Mouse (Mus musculus) ES-E14 (cell line): ENCODE results near the gene Zfp366. TPM values are rescaled to one million over a fixed set of nuclear protein-coding genes. Genes with fewer than 3 reads are reported as not detected.

Source experiments
- DNase-seq: peaks from one replicate; pipeline ENCODE4 v3.0.0-alpha.2; 2013; ENCODE audit warnings: low read depth, low spot score
- H3K27ac ChIP-seq: 2 replicates; pipeline ENCODE4 v1.5.1; 2012; ENCODE audit warnings: low read depth, mild to moderate bottlenecking, low read length, moderate library complexity, mixed read lengths; ENCODE audit not compliant: poor library complexity, insufficient read depth, severe bottlenecking
- H3K36me3 ChIP-seq: 2 replicates; pipeline ENCODE4 v1.6.1; 2012; ENCODE audit warnings: mild to moderate bottlenecking, low read length, moderate library complexity, mixed read lengths; ENCODE audit not compliant: control insufficient read depth, poor library complexity, insufficient read depth, severe bottlenecking
- H3K4me1 ChIP-seq, 2 experiments: fragments of 150-350 bp in 1 of 2; sonication (generic) in 1 of 2; 2 replicates each; pipeline ENCODE4 v1.6.1; 2012; ENCODE audit warnings: low read length in 2 of 2, mild to moderate bottlenecking in 1 of 2, mixed read lengths in 1 of 2; ENCODE audit not compliant: control insufficient read depth in 2 of 2, insufficient read depth in 2 of 2, poor library complexity in 1 of 2
- H3K4me3 ChIP-seq, 2 experiments: fragments of 150-350 bp in 1 of 2; sonication (generic) in 1 of 2; 2 replicates each; pipeline ENCODE4 v1.5.1; 2012; ENCODE audit warnings: low read length in 2 of 2, low read depth in 1 of 2, mild to moderate bottlenecking in 1 of 2, mixed read lengths in 1 of 2; ENCODE audit not compliant: insufficient read depth in 1 of 2, poor library complexity in 1 of 2, severe bottlenecking in 1 of 2
- H3K9ac ChIP-seq: 2 replicates; pipeline ENCODE4 v1.6.1; 2012; ENCODE audit warnings: low read depth, mild to moderate bottlenecking, low read length, mixed read lengths; ENCODE audit not compliant: poor library complexity, insufficient read depth, severe bottlenecking
- H3K9me3 ChIP-seq: fragments of 150-350 bp; sonication (generic); 2 replicates; pipeline ENCODE4 v1.6.1; 2012; ENCODE audit warnings: low read depth, mild to moderate bottlenecking, low read length; ENCODE audit not compliant: control insufficient read depth, insufficient read depth
- CHD2 ChIP-seq: IDR thresholded peaks from 2 replicates; pipeline ENCODE4 v1.6.1; 2014; ENCODE audit warnings: mild to moderate bottlenecking, low read depth, low read length, inconsistent platforms
- HCFC1 ChIP-seq: IDR thresholded peaks from 2 replicates; pipeline ENCODE4 v1.6.1; 2012; ENCODE audit warnings: low read length, inconsistent platforms, borderline replicate concordance; ENCODE audit not compliant: insufficient read depth
- MAFK ChIP-seq: IDR thresholded peaks from 2 replicates; pipeline ENCODE4 v1.6.1; 2014; ENCODE audit warnings: mild to moderate bottlenecking, low read depth, low read length, inconsistent platforms; ENCODE audit not compliant: insufficient read depth
- ZC3H11A ChIP-seq: IDR thresholded peaks from 2 replicates; pipeline ENCODE4 v1.6.1; 2012; ENCODE audit warnings: low read depth, mild to moderate bottlenecking, inconsistent platforms, low read length, borderline replicate concordance
- ZNF384 ChIP-seq: IDR thresholded peaks from 2 replicates; pipeline ENCODE4 v1.6.1; 2012; ENCODE audit warnings: low read depth, low read length, inconsistent platforms
- in situ Hi-C, 2 experiments: fragments of 600-800 bp; cut with MboI; formaldehyde crosslinking; loops; one replicate each; pipeline ENCODE4 v1.15.1; 2025; ENCODE audit warnings: low sequenced_read_pairs in 2 of 2, inconsistent platforms in 1 of 2; ENCODE audit not compliant: unreplicated experiment in 2 of 2
- total RNA-seq: library from RNA; depleted of rRNA; stranded (reverse); fragments of 300-350 nt; gene quantifications from 2 replicates; pipeline ENCODE4 v1.2.3, GENCODE M21; 2012

Gene Zfp366
- total RNA-seq, 1 experiment: 0.04 TPM

GRCm38 (mm10) chr13:99149551-99150305 is 34.9 kb upstream of the Zfp366 start:
- H3K36me3 ChIP-seq: no peaks in the 10 kb centered on the region
- peaks cover 2 to 3% of the 10 kb centered on the region in 2 experiments; a peak in 1 of 4 replicates for H3K4me1 ChIP-seq
- H3K27ac ChIP-seq: no peak overlapping the region
- no peaks in the 10 kb centered on the region for H3K9me3 ChIP-seq
- H3K9ac ChIP-seq: no peak overlapping the region
- TF ChIP-seq HCFC1 (no peak), MAFK (no peak), ZNF384 (no peak), CHD2 (no peak), ZC3H11A (no peak)
- in situ Hi-C loops: no loop called here
- no peak overlapping the region for H3K4me3 ChIP-seq
- no peak for DNase-seq

GRCm38 (mm10) chr13:99150626-99151025 is 34.0 kb upstream of the Zfp366 start:
- H3K9me3 ChIP-seq: no peaks in the 10 kb centered on the region
- no peak overlapping the region for H3K9ac ChIP-seq
- no peak for DNase-seq
- no peak overlapping the region for H3K4me3 ChIP-seq
- peaks cover 2 to 3% of the 10 kb centered on the region in 2 experiments; a peak in 1 of 4 replicates for H3K4me1 ChIP-seq
- H3K36me3 ChIP-seq: no peaks in the 10 kb centered on the region
- H3K27ac ChIP-seq: no peak overlapping the region
- in situ Hi-C loops: no loop called here
- TF ChIP-seq ZNF384: no peak
- no peak for TF ChIP-seq HCFC1
- no peak for TF ChIP-seq ZC3H11A
- TF ChIP-seq CHD2: no peak
- TF ChIP-seq MAFK: no peak

- in situ Hi-C loops: no loop called here
- Histone ChIP-seq H3K36me3 (no peaks in the 10 kb centered on the region), H3K9ac (no peak overlapping the region), H3K9me3 (no peaks in the 10 kb centered on the region), H3K4me1 (peaks cover 2 to 3% of the 10 kb centered on the region in 2 experiments; a peak in 1 of 4 replicates), H3K4me3 (no peak overlapping the region), H3K27ac (no peak overlapping the region)
- DNase-seq: no peak
- no peak for TF ChIP-seq HCFC1
- no peak for TF ChIP-seq CHD2
These were observed 33.5 kb upstream of the Zfp366 start for GRCm38 (mm10) chr13:99151121-99151520.

GRCm38 (mm10) chr13:99152305-99152930 is 32.2 kb upstream of the Zfp366 start:
- TF ChIP-seq ZC3H11A: no peak
- TF ChIP-seq HCFC1: no peak
- no peak for TF ChIP-seq MAFK
- Histone ChIP-seq H3K9ac (no peak overlapping the region), H3K9me3 (no peaks in the 10 kb centered on the region), H3K4me1 (peaks cover 2 to 3% of the 10 kb centered on the region in 2 experiments; a peak in 1 of 4 replicates), H3K36me3 (no peaks in the 10 kb centered on the region), H3K4me3 (peak overlapping the region in 1 of 2 experiments; percentile 30; a peak in 1 of 4 replicates), H3K27ac (no peak overlapping the region)
- in situ Hi-C loops: no loop called here
- DNase-seq: peak; percentile 47
